8 mouse cellular contexts compared by ENCODE assay signal in the genomic region with DNA sequence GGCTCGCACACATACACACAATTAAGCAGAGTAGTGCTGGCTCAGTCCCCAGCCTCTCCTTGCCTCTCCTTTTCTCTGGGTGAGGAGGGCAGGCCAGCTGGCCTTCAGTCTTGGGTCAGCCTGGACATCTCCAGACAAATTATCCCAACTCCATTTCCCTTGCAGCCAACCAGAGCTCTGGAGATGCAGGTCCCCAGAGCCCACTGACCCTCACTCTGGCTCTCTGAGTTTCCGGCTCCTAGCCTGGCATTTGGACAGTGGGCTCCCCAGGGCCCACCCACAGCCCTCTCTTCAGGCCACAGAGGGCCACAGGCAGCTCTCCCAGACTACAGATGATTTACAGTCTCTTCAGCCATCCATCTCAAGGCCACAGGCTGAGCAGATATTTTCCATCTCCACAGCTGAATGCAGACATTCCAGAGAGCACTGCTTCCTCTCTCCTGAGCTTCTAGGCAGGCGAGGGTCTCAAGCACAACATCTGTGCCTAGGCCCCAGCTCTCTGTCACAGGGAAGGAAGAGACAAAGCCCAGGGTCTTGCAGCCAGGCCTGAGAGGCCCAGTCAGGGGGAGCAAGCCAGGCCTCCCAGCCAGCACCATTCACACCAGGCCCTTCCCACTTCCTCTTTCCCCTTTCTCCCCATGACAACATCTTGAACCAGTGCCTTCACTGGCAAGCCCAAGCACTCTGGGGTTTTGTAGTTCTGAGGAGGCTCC. TPM values are rescaled to one million over a fixed set of nuclear protein-coding genes. Genes with fewer than 3 reads are reported as not detected.
DNase-seq lines count a peak whose midpoint lies in the region; ATAC-seq lines count a peak whose summit lies in the region.

No protein-coding gene starts in this region.

- ATAC-seq in frontal cortex, adult (ENCODE audit: low TSS enrichment): peak; percentile 95
- ATAC-seq in megakaryocyte, adult 5-6 weeks (ENCODE audit: poor library complexity, severe bottlenecking): peak; percentile 87
- ATAC-seq in stomach, embryonic 14.5 days (ENCODE audit: insufficient number of reproducible peaks, insufficient read depth, low FRiP score, low read depth): peak; percentile 84
- no peak for ATAC-seq in erythroblast, adult 5-6 weeks (replicated peaks; ENCODE audit: low FRiP score, poor library complexity, severe bottlenecking)

- H3K9me3 ChIP-seq in stomach, embryonic 14.5 days (ENCODE audit: control insufficient read depth, low read depth, low read length): no peaks in the 10 kb centered on the region

- H3K27me3 ChIP-seq in stomach, embryonic 14.5 days (ENCODE audit: control insufficient read depth, insufficient read depth, low read length): no peaks in the 10 kb centered on the region

- intact Hi-C loops in heart, postnatal 25 days (cut with DNase I): no loop called here

- H3K4me1 ChIP-seq in stomach, embryonic 14.5 days (ENCODE audit: control insufficient read depth, insufficient read depth, low read length): peaks cover 34% of the 10 kb centered on the region

- H3K4me2 ChIP-seq in stomach, embryonic 14.5 days (replicated peaks; ENCODE audit: low read depth, low read length): peak overlapping the region; percentile 23; the same call in 1 of the 2 replicates

- WGBS in stomach, embryonic 14.5 days: 27% methylated on average over 3 of the region's 3 CpGs

- peak; percentile 92 for DNase-seq in NIH3T3 (ENCODE audit: low read depth)
- peak; percentile 48 to 55 for DNase-seq in adrenal gland, postnatal 36 days
- DNase-seq in heart, postnatal 25 days (ENCODE audit: low spot score): peak; percentile 76
- DNase-seq in left cerebral cortex, adult 9 months (ENCODE audit: low spot score in 2 of 2): peak; percentile 40 to 76

- no peak overlapping the region for H3K4me3 ChIP-seq in stomach, embryonic 14.5 days (ENCODE audit: low read depth, low read length)

- no peak overlapping the region for H3K9ac ChIP-seq in stomach, embryonic 14.5 days (replicated peaks; ENCODE audit: low read depth, low read length)

- peak overlapping the region; percentile 98 for H3K27ac ChIP-seq in stomach, embryonic 14.5 days (ENCODE audit: low read length)

- no peaks in the 10 kb centered on the region for H3K36me3 ChIP-seq in stomach, embryonic 14.5 days (ENCODE audit: control insufficient read depth, insufficient read depth, low read length)

RNA-seq across cellular contexts. Expression of gene Gli2, which starts 19.8 kb away (rescaled TPM):
- under 1 TPM; 0.60 to 0.66 TPM for total RNA-seq in adrenal gland, postnatal 36 days (2021)
- 1 to 10 TPM; 1.3 to 1.9 TPM for total RNA-seq in heart, postnatal 25 days (2021)
- total RNA-seq in megakaryocyte, adult 5-6 weeks (2015): not detected in 2 replicates
- total RNA-seq in megakaryocyte, adult 5-6 weeks (2017): not detected in 2 replicates
- polyA plus RNA-seq in stomach, embryonic 14.5 days (2014; fragmentation: Nextera tagmentation; extraction: Ambion mirVana): 15.6 and 18.5 TPM in 2 replicates
- not detected in 2 replicates for total RNA-seq in erythroblast, adult 5-6 weeks (2015; ENCODE audit: low replicate concordance)
- not detected in 2 replicates for total RNA-seq in erythroblast, adult 5-6 weeks (2017; ENCODE audit: low replicate concordance)
